Mouse (Mus musculus) left cerebral cortex, postnatal 10 days (tissue): ENCODE measurements at regions not wholly inside any gene's neighbourhood (a gene's known extent, or its start where the extent isn't known, plus 50 kb on each side); places are given as distances from the start of the nearest gene placed in this dataset.
A peak's percentile ranks its signal among the peaks of the same experiment; 100 is the strongest.

Experiments used
- DNase-seq, 2 experiments: peaks; one replicate each; pipeline ENCODE4 v3.0.0; 2021 to 2022; ENCODE audit warnings: low spot score in 2 of 2, mixed read lengths in 1 of 2; ENCODE audit errors: extremely low spot score in 1 of 2
- intact Hi-C: fragments of 180-260 bp; cut with DNase I; formaldehyde crosslinking; loops from one replicate; pipeline ENCODE4 v1.15.1; 2025

DNA sequence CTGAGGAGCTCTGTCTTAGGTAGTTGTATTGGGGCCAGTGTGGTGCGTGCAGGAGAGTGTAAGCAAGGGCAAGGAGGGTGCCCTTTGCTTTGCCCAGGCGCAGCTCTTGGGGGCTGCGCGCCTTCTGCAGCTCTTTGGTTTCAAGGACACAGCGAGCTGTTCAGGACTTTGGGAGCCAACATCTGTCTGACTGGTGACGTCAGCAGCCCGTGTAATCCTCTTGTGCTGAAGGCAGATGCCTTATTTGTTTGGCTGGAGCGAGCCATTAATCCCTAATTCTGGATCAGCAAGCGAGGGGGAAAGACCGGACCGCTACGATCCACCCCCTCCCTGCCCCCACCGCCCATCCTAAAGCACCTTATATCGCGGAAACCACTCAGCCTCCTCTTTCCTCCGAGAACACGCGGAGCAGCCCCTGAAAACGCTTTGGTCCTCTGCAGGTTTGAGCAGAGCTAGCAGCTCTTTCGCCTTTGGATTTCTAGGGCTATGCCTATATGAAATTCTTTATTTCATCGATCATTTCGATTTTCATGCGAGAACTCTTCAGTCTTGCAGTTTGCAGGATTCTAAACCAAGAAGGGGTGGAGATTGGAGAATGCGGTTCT, 154.5 kb upstream of the Cypt12 start:
- peak in 1 of 2 experiments; percentile 57 for DNase-seq
- intact Hi-C loops: loop anchor here (2.0 kb wide), 2 partner anchors 469 to 975 kb away; no protein-coding TSS in a partner anchor

DNA sequence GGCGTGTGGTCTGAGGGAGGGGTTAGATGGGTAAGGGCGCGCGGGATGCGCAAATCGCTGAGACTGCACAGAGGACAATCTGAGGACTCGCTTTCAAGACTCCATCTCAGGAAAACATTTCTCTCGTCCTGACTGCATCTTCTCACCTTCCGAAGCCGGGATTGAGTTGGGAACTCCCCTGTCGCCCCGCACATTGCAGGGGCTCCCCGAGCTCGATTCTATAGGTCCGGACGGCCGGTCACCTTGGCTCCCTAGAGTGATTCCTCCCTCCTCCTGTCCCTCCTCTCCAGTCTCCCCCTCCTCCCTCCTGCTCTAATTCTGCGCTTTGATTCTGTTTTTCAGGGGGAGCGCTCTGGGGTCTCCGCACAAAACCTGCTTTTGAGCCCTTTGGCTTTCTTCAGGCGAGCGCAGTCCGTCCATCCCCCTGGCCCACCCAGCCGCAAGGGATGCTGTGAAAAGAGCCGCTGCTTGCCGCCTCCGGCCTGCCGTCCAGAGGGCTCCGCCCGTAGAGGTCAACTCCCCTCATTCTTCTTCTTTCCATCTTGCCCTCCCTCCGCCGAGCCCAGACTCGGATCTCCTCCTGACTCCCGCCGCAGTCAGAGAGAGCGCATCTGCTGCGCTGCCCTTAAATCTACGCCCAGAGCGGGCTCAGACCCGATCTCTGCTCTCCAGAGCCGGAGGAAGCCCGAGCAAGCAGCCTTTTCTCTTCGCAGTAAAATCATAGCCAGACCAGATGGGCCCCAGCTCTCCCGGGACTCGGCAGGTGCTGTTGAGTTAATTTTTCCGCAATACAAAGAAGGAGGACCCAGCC, 153.8 kb upstream of the Cypt12 start:
- DNase-seq: peak in 1 of 2 experiments; percentile 44
- intact Hi-C loops: loop anchor here (2.0 kb wide), 1 partner anchor 976 kb away; no protein-coding TSS in a partner anchor

DNA sequence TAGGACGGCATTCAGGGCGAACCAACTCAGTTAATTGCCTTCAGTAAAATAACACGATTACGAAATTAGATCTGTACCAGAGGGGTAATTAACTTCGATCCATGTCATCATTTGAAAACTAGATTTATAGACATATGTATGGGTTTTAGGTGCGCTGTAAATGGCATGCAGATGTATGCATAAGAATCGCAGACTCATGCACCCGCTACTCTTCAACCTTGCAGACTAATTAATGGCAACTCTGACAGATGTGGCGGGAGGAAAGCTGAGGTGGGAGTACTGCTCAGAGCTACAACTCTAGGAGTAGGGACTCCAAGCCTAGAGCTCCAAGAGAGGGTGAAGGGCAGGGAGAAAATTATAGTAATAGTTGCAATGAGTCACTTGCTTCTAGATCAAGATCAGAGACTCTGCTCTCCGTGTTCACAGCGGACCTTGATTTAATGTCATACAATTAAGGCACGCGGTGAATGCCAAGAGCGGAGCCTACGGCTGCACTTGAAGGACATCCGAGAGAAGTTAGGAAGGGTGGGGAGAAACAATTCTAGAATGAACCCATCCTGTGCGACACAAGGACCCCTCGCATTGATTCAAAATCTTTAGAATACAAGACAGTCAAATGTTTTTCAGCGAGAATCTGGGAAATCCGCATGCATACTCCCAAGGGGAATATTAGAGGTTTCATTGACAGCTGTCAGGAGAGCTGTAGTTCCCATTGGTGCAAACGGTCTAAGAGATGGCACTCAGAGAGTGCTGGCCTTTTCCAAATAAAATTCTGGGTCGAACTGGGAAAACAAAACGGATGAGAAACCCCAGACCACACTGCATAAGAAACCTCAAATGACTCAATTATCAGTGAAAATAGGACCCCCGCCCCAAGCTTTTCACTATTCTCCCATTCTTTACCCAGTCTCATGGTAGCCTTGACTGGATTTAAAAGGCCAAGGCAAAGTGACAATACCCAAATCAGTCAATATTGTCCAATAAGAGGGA, 152.6 kb upstream of the Cypt12 start:
- DNase-seq: no peak
- intact Hi-C loops: loop anchor here (2.0 kb wide), 1 partner anchor 977 kb away; no protein-coding TSS in a partner anchor

DNA sequence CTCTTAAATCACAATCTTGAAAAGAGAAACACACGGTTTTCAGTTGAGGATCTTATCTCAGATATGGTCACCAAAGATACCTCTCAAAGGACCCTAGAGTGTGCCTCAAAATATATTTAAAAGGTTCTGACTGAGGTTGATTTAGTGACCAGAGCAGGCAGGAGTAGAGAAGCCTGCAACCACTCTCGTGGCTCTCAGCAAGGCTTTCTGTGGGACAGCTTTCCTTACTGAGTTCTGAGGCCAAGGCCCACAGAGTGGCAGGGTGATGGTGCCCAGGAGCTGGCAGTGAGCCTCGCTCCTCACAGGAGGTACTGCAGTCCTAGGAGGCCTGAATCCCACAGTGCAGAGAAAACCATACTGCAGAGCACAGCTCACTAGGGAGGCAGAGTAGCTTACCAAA, 151.4 kb upstream of the Cypt12 start:
- no peak for DNase-seq
- intact Hi-C loops: no loop called here

DNA sequence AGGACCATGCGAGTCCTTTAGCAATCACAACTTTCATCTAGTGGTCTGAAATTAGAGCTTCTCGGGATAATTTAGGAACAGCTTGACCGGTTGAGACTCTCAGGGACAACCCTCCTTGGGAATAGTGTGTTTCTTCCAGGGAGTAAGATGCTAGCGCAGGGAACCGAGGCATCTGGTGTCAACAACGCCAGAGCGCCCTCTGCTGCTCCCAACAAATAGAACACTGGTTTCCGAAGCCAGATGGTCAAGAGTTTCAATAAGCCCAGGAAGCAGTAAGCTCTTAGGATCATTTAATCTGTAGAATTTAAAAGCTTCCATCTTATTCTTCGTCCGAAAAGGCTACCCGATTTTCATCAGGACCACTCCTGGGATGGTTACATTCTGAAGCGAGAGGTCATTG, 149.8 kb upstream of the Cypt12 start:
- intact Hi-C loops: no loop called here
- peak in 1 of 2 experiments; percentile 73 for DNase-seq

DNA sequence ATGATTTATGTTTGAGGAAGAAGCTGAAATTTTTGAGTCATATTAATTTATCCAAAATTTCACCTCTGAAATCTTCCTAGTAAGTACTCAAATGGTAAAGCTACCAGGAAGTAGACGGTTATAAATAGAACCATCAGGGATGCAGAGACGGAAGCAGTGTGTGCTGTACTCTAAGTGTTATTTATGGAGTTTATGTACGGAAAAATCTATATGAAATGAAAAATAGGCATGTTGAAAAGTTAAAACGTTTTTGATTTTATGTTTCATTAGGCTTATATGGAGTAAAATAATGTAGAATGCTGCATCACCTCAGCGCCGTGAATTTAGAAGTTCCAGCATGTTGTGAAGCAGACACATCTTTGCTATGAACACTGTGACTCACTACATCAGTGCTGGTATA, 149.1 kb upstream of the Cypt12 start:
- DNase-seq: no peak
- intact Hi-C loops: no loop called here

DNA sequence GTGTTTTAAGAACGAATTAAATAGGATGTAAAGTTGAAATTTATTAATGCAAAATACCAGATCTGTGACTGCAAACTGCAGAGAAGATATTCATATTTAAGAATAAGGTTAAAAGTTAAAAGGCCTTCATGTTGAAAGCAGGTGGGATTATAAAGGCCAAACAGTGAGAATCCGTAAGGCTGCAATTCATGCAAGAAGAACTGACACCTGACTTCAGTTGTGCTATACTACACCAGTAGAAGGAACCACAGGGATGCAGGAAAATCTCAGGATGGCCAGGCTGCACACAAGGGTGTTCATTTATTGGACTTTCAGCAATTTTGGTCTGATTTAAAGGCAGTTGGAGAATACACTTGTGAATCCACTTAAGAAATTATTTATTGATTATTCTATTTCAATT, 147.4 kb upstream of the Cypt12 start:
- no peak for DNase-seq
- intact Hi-C loops: no loop called here

DNA sequence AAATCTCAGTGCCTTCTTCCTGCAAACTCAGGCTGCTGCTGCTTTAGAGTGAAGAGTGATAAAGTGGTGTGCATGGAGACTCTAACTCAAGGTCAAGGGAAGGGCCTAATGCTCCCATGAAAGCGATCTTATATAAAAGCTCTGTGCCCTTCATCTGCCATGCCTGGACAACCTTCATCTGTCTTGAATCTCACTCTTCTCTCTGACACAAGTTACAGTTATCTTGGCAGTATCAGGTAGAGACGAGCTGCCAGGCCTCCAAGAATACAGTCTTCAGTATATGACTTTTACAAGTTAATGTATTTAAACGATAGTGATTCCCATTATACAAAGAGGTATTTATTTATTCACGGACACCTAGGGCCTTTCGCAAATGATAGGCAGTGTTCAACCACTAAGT, 146.7 kb upstream of the Cypt12 start:
- no peak for DNase-seq
- intact Hi-C loops: no loop called here

DNA sequence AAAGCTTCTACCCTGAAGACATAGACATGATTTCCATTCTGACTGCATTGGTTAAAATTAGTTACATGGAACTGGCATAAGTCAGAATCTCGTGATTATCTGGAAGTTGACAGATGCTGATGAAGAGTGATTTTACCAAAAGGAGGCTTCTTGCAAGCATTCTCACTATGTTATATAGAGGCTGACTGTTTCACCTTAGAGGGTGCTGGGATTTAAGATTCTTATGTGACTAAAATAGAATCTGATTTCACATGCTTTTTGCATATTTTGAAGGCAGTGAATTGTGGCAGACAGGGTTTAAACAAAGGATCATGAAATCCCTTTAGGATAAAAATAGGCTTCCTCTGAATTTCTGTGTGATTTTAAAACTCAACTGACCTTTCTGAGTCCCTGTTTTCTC, 143.0 kb upstream of the Cypt12 start:
- DNase-seq: no peak
- intact Hi-C loops: no loop called here

DNA sequence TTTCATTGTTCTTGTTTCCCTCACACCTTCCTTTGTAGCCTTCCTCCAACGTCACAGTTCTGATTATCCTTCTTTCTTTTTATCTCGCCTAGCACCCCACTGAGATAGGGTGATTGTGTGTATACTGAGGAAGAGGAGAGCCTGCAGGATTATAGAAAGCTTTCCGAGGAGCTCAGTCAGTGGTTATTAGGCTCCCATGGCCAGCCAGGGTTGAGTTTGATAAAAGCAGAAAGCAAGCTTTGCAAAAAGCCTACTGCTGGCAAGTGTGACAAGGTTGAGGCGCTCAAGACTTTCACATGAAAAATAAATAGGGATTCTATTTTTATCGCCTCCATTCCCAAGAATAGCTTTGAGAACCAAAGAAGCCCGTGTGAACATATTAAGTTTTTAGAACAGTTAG, 136.9 kb upstream of the Cypt12 start:
- intact Hi-C loops: no loop called here

DNA sequence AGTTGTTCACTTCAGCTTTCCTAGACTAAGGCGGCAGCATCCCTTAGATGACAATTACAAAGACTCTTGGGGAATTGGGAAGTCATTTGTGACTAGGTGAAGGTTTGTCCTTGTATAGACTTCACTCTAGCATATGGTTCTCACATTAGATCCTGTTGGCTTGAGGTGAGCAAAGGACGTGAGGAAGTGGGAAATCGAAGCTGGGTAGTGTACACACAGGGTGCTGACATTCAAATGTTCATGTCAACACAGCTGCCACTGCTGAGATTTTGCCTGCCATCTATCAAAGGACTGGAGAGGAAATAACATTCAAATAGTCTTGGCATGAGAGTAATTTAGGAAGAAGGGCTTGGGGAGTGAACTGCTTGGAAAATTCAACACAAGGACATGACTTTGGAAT, 124.0 kb upstream of the Cypt12 start:
- intact Hi-C loops: loop anchor here (2.0 to 10.0 kb wide), 3 partner anchors 1357 to 1799 kb away; no protein-coding TSS in a partner anchor
- DNase-seq: no peak

More for the DNA sequence above, 136.9 kb upstream of the Cypt12 start:
- DNase-seq: no peak

DNA sequence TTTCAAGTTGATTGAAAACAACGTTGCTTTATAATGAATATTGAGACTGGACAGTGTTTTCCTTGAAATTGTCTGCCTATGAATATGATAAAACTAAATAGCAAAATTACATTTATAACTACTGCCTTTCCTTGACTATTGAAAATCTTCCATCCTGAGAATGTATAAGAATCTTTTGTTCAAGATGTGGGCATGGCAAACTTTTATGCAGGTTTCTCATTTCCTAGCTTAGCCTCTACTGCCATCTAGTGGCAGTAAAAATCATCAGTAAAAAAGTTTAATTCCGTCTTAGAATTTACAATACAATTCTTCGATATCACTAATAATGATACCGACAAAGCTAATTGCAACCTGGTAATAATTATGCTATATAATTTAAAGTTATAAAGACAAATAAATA, 123.5 kb upstream of the Cypt12 start:
- peak in 1 of 2 experiments; percentile 60 for DNase-seq
- intact Hi-C loops: loop anchor here (2.0 to 10.0 kb wide), 3 partner anchors 1358 to 1800 kb away; no protein-coding TSS in a partner anchor

DNA sequence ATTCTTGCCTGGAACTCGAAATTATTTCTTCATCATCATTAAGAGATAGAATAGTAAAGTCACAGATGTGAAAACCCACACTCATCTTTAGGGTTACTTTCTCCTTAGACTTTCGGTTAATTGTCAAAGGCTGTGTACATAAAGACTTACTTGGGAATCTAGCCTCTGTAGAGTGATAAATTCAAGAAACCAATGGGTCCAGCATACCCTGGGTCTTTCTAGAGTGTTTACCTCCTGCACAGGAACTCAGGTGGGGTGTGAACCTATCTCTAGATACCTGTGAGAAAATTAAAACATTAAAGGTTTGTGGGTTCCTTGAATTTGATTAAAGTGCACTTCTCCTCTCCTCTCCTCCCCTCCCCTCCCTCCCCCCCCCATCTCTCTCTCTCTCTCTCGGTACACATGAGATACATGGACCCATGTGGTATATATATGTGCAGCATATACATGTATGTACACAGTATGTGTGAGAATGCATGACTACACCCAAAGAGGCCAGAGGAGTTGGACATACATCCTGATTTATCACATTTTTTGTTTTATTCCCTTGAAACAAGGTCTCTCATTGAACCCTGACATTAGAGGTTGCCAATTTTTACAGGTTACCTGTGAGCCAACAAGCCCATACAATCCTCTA, 122.8 kb upstream of the Cypt12 start:
- intact Hi-C loops: loop anchor here (2.0 to 10.0 kb wide), 3 partner anchors 1359 to 1801 kb away; no protein-coding TSS in a partner anchor
- DNase-seq: no peak

DNA sequence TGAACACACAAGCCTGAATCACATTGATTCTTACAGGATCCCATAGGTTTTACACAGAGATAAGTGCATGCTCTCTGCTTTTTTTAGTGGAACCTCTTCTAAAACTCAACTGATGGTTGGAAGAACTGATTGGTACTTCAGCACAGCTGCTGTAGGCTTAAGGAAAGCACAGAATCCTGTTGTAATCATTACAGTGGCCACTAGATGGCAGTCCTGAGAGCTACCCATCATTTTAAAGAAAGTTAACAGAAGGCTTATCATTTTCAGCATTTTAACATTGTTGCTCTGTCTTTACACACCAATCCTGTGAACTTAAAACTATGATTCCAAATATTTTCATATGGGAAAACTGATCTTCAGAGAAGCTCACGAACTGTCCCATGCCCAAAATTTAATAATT, 113.5 kb upstream of the Cypt12 start:
- intact Hi-C loops: loop anchor here (2.0 kb wide), 1 partner anchor 36 kb away; no protein-coding TSS in a partner anchor
- peak; percentile 55 to 81 for DNase-seq

DNA sequence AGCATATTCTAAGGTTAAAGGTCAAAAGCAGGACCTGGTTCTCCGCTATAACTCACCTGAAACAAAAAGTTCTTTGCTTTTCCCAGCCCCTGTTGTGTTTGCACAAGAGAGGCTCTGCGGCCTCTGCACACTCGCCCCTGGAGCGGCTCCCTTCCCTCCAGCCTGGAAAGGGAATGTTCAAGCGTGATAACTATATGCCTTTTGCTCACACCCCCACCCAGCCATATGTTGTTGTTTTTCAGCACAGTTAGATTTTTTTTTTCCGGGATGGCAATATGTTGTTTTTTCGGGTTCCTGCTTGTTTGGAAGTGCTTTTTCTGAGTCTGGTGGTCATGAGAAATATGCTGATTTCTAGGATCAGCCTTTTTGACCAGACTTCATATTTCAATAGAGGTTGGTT, 100.6 kb upstream of the Cypt12 start:
- peak in 1 of 2 experiments; percentile 39 for DNase-seq
- intact Hi-C loops: no loop called here

DNA sequence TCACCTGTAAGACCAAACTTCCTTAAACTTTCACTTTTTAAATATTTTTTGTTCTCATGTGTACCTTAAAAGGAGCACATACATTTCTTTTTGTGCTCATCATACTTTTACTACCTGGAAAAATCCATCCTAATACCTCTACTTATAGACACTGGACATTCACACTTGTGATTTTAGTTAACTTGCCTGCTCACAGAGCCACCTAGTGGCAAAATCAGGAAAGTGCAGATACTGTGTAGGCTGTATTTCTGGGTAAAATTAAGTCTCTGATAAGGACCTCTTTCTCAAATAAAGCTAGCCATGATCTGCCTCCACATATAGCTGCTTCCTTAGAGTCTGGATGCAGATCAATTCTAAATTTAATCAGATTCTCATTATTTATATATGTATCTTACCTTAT, 100.0 kb upstream of the Cypt12 start:
- intact Hi-C loops: no loop called here
- peak in 1 of 2 experiments; percentile 17 for DNase-seq

DNA sequence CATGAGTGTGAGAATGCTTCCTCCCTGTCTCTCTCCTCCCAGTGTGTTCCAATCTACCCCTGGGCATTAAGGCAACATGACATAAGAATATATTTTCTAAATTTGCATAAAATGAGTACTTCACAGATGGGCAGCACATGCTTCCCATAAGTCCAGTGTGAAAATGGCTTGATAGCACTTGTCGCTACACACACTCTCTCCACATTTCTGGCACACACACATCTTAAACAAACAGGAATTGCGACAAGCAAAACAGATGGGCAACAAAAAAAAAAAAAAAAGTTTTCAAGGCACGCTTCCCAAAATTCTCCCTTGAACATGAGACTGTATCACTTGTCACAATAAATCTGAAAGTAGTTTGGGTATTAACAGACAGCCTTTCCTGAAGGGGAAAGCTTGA, 85.8 kb upstream of the Cypt12 start:
- DNase-seq: peak in 1 of 2 experiments; percentile 10

DNA sequence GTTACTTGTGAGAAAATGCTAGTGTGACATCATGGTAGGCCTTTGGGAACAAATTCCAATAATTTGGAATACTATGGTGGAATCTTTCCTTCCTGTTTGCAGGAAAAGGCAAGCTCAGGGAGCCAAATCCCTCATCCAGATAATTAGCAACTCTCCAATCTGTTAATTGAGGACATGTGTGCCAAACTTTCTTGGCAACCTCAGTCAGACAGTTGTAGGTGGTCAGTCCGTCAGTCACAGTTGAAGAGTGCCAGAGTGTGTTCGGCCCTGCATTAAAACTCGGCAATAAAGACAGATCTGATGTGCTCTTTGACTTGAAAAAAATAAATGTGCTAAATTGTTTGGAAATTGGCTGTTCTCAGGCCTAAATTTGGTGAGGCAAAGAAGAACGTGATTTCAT, 83.1 kb upstream of the Cypt12 start:
- DNase-seq: no peak
- intact Hi-C loops: no loop called here

More for the DNA sequence above, 85.8 kb upstream of the Cypt12 start:
- intact Hi-C loops: no loop called here
